Mouse (Mus musculus) monocyte, adult 59 days (primary cell): ENCODE results near the gene Olfr816. TPM values are rescaled to one million over a fixed set of nuclear protein-coding genes. Genes with fewer than 3 reads are reported as not detected.

Experiments
- total RNA-seq, 2 experiments: library from RNA; stranded (reverse); gene quantifications; one replicate each; pipeline ENCODE4 v1.2.4; 2023

The Olfr816 gene
- not detected for total RNA-seq

GRCm38 (mm10) chr10:129915497-129915896 lies at the start of gene Olfr816:
Olfr816 (minus strand) TSS chr10:129915597.

GRCm38 (mm10) chr10:129949000-129949399 lies 33.6 kb upstream of the Olfr816 start, which contains the start of gene Olfr818:
Olfr818 (minus strand) TSS chr10:129949100.

GRCm38 (mm10) chr10:129905767-129906166 lies 9.6 kb downstream of the Olfr816 start, which contains the start of gene Olfr815:
Olfr815 (minus strand) TSS chr10:129905867.

GRCm38 (mm10) chr10:129879751-129880150 lies 35.6 kb downstream of the Olfr816 start, which contains the start of gene Olfr814:
Olfr814 (minus strand) TSS chr10:129879851.

Other genes with a start within 250 kb of the Olfr816 start
- not detected for gene Olfr801, start 241.7 kb downstream of the Olfr816 start, total RNA-seq
- not detected for gene Olfr802, start 227.4 kb downstream of the Olfr816 start, total RNA-seq
- gene Olfr803, start 221.3 kb downstream of the Olfr816 start, total RNA-seq, result not detected
- not detected for gene Olfr804, start 212.4 kb downstream of the Olfr816 start, total RNA-seq
- not detected for gene Olfr805, start 186.2 kb downstream of the Olfr816 start, total RNA-seq
- gene Olfr806, start 173.7 kb downstream of the Olfr816 start, total RNA-seq, result not detected
- not detected for gene Olfr807, start 157.8 kb downstream of the Olfr816 start, total RNA-seq
- not detected for gene Olfr808, start 150.1 kb downstream of the Olfr816 start, total RNA-seq
- not detected for gene Olfr809, start 141.0 kb downstream of the Olfr816 start, total RNA-seq
- not detected for gene Olfr810, start 120.7 kb downstream of the Olfr816 start, total RNA-seq
- gene Olfr811, start 111.2 kb downstream of the Olfr816 start, total RNA-seq, result not detected
- gene Olfr812, start 69.5 kb downstream of the Olfr816 start, total RNA-seq, result not detected
- not detected for gene Olfr813, start 60.2 kb downstream of the Olfr816 start, total RNA-seq
- not detected for gene Olfr814, start 35.7 kb downstream of the Olfr816 start, total RNA-seq
- not detected for gene Olfr815, start 9.7 kb downstream of the Olfr816 start, total RNA-seq
- gene Olfr818, start 33.5 kb upstream of the Olfr816 start, total RNA-seq, result not detected
- gene Olfr819, start 51.7 kb upstream of the Olfr816 start, total RNA-seq, result not detected
- not detected for gene Olfr247, start 60.5 kb upstream of the Olfr816 start, total RNA-seq
- not detected for gene Gm10310, start 69.5 kb upstream of the Olfr816 start, total RNA-seq
- not detected for gene Olfr820, start 97.0 kb upstream of the Olfr816 start, total RNA-seq
- gene Olfr821, start 114.8 kb upstream of the Olfr816 start, total RNA-seq, result not detected
- gene Olfr822, start 155.6 kb upstream of the Olfr816 start, total RNA-seq, result not detected
- not detected for gene Olfr823, start 199.8 kb upstream of the Olfr816 start, total RNA-seq
- not detected for gene Olfr824, start 214.4 kb upstream of the Olfr816 start, total RNA-seq